Mouse (Mus musculus) liver, postnatal 0 days (tissue): ENCODE measurements around the gene Cd86.

Experiments used
- CTCF ChIP-seq: sonication (generic); IDR thresholded peaks from 2 replicates; pipeline ENCODE4 v1.5.1; 2016; ENCODE audit warnings: antibody characterized with exemption, low read depth
- EP300 ChIP-seq: IDR thresholded peaks from 2 replicates; pipeline ENCODE4 v1.6.1; 2016; ENCODE audit warnings: antibody characterized with exemption, low read depth, mild to moderate bottlenecking

DNA sequence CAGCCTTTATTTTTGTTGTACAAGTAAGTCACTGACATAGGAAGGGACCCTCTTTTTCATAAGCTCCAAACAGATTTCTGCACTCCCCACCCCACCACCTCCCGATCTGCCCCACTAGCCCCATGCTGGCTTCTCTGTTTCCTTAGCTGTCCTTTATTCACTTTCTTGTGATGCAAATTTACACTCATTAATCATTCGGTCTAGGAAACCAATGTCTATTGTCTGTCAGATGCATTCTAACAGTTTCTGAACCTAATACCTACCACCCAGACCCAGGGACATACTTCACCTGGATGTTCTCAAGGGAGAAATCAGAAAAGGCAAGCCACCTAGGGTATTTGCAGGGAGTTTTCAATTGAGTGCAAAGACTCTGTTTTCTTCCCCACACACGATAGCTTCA lies 16.6 kb downstream of the Cd86 start:
- TF ChIP-seq CTCF = no peak
- TF ChIP-seq EP300 = no peak
